Mouse (Mus musculus) layer of hippocampus, postnatal 10 days (tissue): ENCODE data around the gene Churc1. TPM values are rescaled to one million over a fixed set of nuclear protein-coding genes. Genes with fewer than 3 reads are reported as not detected.

ENCODE experiments used
- DNase-seq, 2 experiments: peaks; one replicate each; pipeline ENCODE4 v3.0.0; 2021; ENCODE audit warnings: low spot score in 2 of 2
- total RNA-seq, 2 experiments: library from RNA; stranded (reverse); gene quantifications; 2 replicates each; pipeline ENCODE4 v1.2.3; 2021

Churc1 gene
- total RNA-seq, 2 experiments from 2014 or later = 45.2 to 49.4 TPM

DNA sequence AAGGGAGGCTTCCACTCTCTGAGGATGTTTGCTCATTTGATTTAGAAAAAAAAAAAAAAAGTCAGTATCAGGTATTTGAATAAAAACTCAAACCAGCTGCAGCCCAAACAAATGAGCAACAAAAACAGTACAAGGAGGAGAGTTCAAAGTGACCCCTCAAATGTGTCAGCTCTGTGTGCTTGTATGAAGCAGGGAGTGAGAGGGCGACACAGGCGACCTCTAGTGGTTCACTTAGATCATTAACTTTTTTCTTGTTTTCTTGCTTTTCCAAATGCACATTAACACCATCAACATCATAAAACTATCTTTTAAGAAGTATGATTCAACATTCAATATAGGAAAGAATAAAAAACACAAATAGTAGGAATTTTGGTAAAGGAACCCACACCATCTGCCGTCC is 67.4 kb downstream of the Churc1 start:
- no peak for DNase-seq

Other genes starting within 250 kb of the Churc1 start
- gene Plekhg3, start 234.6 kb upstream of the Churc1 start, total RNA-seq = 1 to 10 TPM; 6.1 to 6.2 TPM
- 10 to 100 TPM; 62.8 to 69.1 TPM for gene Sptb, start 55.0 kb upstream of the Churc1 start, total RNA-seq
- 10 to 100 TPM; 23.8 to 23.9 TPM for gene Fntb, start 51 bp downstream of the Churc1 start, total RNA-seq
- gene Gpx2, start 30.0 kb downstream of the Churc1 start, total RNA-seq = under 1 TPM; 0.25 to 0.76 TPM
- 100 to 1,000 TPM; 111 to 131 TPM for gene Rab15, start 57.4 kb downstream of the Churc1 start, total RNA-seq
- 10 to 100 TPM; 73.4 to 79.8 TPM for gene Max, start 196.7 kb downstream of the Churc1 start, total RNA-seq